Mouse (Mus musculus): ENCODE measurements around the gene Ifnar2. TPM values are rescaled to one million over a fixed set of nuclear protein-coding genes. Genes with fewer than 3 reads are reported as not detected.

Gene Ifnar2
- total RNA-seq, 2 experiments from 2014 or later = 7.1 to 10.0 TPM

GRCm38 (mm10) chr16:91394826-91395410 is 22.3 kb downstream of the Ifnar2 start:
- DNase-seq = no peak

- DNase-seq = no peak
Observed at GRCm38 (mm10) chr16:91395633-91396392, 23.2 kb downstream of the Ifnar2 start.

- DNase-seq = no peak
Observed at GRCm38 (mm10) chr16:91396844-91397537, 24.4 kb downstream of the Ifnar2 start.

- DNase-seq = no peak
Observed at GRCm38 (mm10) chr16:91398030-91398429, 25.4 kb downstream of the Ifnar2 start.

- no peak for DNase-seq
Observed at GRCm38 (mm10) chr16:91398944-91399343, 26.4 kb downstream of the Ifnar2 start.

GRCm38 (mm10) chr16:91401569-91402165 is 29.1 kb downstream of the Ifnar2 start:
- DNase-seq = no peak

GRCm38 (mm10) chr16:91403784-91404183 is 31.2 kb downstream of the Ifnar2 start:
- no peak for DNase-seq

- DNase-seq = no peak
Observed at GRCm38 (mm10) chr16:91404187-91404586, 31.6 kb downstream of the Ifnar2 start.

GRCm38 (mm10) chr16:91404828-91405577 is 32.4 kb downstream of the Ifnar2 start:
- no peak for DNase-seq

GRCm38 (mm10) chr16:91405640-91406584 is 33.3 kb downstream of the Ifnar2 start, which contains the start of gene Il10rb:
Gene Il10rb (plus strand): TSS chr16:91406164.
- peak; percentile 77 for DNase-seq

- DNase-seq = peak; percentile 20
Observed at GRCm38 (mm10) chr16:91406585-91407220, 34.1 kb downstream of the Ifnar2 start.

- DNase-seq = no peak
Observed at GRCm38 (mm10) chr16:91413102-91413844, 40.7 kb downstream of the Ifnar2 start.

- no peak for DNase-seq
Observed at GRCm38 (mm10) chr16:91415391-91416189, 43.0 kb downstream of the Ifnar2 start.

GRCm38 (mm10) chr16:91416357-91416756 is 43.8 kb downstream of the Ifnar2 start:
- DNase-seq = no peak

- no peak for DNase-seq
Observed at GRCm38 (mm10) chr16:91416938-91417337, 44.4 kb downstream of the Ifnar2 start.

GRCm38 (mm10) chr16:91418531-91418930 is 45.9 kb downstream of the Ifnar2 start:
- no peak for DNase-seq

GRCm38 (mm10) chr16:91425816-91426215 is 53.2 kb downstream of the Ifnar2 start:
- no peak for DNase-seq

- DNase-seq = no peak
Observed at GRCm38 (mm10) chr16:91426586-91426985, 54.0 kb downstream of the Ifnar2 start.

- no peak for DNase-seq
Observed at GRCm38 (mm10) chr16:91427461-91427860, 54.9 kb downstream of the Ifnar2 start.
